Mouse (Mus musculus): Measurements from ENCODE around the gene Mill1.

GRCm38 (mm10) chr7:18214699-18215098 is 30.4 kb upstream of the Mill1 start:
- TF ChIP-seq POLR2A (IDR thresholded peaks at IDR 0.05; ENCODE audit: low read depth, low read length) (no peak), CTCF (IDR thresholded peaks at IDR 0.05; ENCODE audit: extremely low read depth, insufficient read depth, insufficient read length, insufficient replicate concordance) (no peak)
